Mouse (Mus musculus): ENCODE data around the gene Tnni2. TPM values are rescaled to one million over a fixed set of nuclear protein-coding genes. Genes with fewer than 3 reads are reported as not detected.

Tnni2 gene
- polyA plus RNA-seq, 1 experiment from 2014 or later, result 2.4 TPM

DNA sequence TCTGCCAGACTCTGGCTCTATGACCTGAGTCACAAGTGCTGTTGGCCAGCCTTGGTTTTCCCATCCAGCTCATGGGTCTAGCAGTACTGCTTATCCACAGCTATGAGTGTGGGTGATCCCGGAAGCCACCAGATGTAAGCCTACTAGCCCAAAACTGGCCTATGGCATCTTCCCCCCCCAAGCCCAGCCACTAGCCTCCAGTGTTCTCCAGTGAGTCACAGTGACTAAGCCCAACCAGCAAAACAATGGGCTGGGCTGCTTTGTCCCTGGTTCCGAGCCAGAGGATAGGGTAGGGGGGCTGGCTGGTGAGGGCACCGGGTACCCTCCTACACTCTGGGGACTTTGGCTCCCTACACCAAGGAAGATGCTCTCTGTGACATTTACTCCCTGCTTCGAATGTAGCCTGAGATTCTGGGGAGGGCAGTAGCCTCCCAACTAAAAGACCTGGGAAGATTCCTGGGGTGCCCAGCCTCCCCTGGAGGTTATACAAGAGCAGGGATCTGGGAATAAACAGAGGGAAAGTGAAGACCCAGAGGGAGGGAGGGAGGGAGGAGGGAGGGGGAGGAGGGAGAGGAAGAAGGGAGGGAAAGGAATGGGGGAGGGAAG, 29.3 kb downstream of the Tnni2 start:
- H3K9ac ChIP-seq (ENCODE audit: low read depth, low read length), result no peak overlapping the region

DNA sequence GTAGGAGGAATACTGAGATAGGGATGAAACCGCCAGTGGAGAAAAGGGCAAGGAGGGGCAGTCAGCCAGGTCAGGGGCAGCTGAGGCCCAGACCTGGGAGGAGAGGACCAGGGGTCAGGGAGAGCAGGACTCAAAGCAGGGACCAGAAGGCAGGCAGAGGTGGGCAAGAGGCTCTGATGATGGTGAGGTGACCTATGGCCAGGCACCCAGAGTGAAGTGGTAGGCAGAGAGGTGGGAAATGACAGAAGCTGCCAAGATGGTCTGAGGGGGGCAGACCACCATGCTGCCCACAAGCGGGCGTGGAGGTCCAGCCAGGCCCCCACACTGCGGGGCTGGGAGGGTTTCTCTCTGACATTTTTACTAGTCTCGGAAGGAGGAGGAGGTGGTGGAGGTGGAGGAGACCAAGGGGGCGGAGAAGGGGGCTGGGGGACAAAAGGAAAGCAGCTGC, 29.8 kb downstream of the Tnni2 start:
- H3K36me3 ChIP-seq (ENCODE audit: control insufficient read depth, insufficient read depth), result no peaks in the 10 kb centered on the region
- peak overlapping the region; percentile 73 for H3K27ac ChIP-seq (ENCODE audit: low read depth, low read length)
- no peaks in the 10 kb centered on the region for H3K27me3 ChIP-seq (replicated peaks; ENCODE audit: control insufficient read depth, insufficient read depth, low read length)
- no peak for ATAC-seq
- no peaks in the 10 kb centered on the region for H3K4me1 ChIP-seq (replicated peaks; ENCODE audit: control insufficient read depth, insufficient read depth, low read length)
- no peak overlapping the region for H3K9ac ChIP-seq (ENCODE audit: low read depth, low read length)
- no peak for TF ChIP-seq CTCF (IDR thresholded peaks at IDR 0.05; ENCODE audit: low read depth)
- H3K4me2 ChIP-seq (replicated peaks; ENCODE audit: low read depth), result peak overlapping the region; percentile 43
- H3K4me3 ChIP-seq (ENCODE audit: low read depth, low read length), result no peak overlapping the region
- WGBS, result 58% methylated on average over 6 of the region's 6 CpGs
- H3K9me3 ChIP-seq (ENCODE audit: control insufficient read depth), result no peaks in the 10 kb centered on the region

More for the DNA sequence above, 29.3 kb downstream of the Tnni2 start:
- H3K27ac ChIP-seq (ENCODE audit: low read depth, low read length), result peak overlapping the region; percentile 73
- TF ChIP-seq CTCF (IDR thresholded peaks at IDR 0.05; ENCODE audit: low read depth), result no peak
- WGBS, result 22% methylated on average over 4 of the region's 4 CpGs
- H3K4me3 ChIP-seq (ENCODE audit: low read depth, low read length), result no peak overlapping the region
- peak; percentile 36; the same call in 1 of the 2 replicates for ATAC-seq
- H3K27me3 ChIP-seq (replicated peaks; ENCODE audit: control insufficient read depth, insufficient read depth, low read length), result no peaks in the 10 kb centered on the region
- H3K4me2 ChIP-seq (replicated peaks; ENCODE audit: low read depth), result peak overlapping the region; percentile 43; the same call in 1 of the 2 replicates
- H3K9me3 ChIP-seq (ENCODE audit: control insufficient read depth), result no peaks in the 10 kb centered on the region
- H3K4me1 ChIP-seq (replicated peaks; ENCODE audit: control insufficient read depth, insufficient read depth, low read length), result no peaks in the 10 kb centered on the region
- no peaks in the 10 kb centered on the region for H3K36me3 ChIP-seq (ENCODE audit: control insufficient read depth, insufficient read depth)

DNA sequence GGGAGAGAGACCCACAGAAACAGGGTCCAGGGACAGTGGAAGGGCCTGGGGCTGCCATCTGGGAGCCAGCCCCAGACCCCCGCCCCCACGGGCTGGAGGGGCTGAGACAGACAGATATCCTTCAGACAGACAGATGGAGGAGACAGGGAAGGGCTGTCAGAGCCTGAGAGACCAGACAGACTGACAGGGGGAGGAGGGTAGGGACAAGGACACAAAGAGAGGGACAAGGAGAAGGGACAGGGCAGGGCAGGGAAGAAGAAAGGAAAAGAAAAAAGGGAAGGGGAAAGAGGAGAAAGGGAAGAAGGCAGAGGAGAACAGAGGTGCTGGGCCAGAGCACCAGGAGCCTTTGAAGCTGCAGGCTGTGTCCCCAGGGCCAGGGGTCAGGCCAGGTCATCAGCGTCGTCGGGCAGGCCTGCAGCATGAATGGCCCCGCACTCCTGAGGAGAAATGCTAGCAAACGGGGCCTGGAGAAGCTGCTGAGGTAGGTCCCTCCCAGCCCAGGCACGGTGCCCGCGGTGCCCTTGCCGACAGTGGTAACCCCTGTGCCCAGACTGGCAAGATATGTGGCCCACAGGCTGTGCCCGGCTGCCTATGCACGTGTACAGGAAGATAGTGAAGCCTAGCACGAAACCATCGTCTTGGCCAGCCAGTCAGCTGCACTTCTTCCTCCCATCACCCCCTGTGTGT, 30.4 kb downstream of the Tnni2 start:
- H3K4me1 ChIP-seq (replicated peaks; ENCODE audit: control insufficient read depth, insufficient read depth, low read length), result no peaks in the 10 kb centered on the region
- no peak for ATAC-seq
- H3K27me3 ChIP-seq (replicated peaks; ENCODE audit: control insufficient read depth, insufficient read depth, low read length), result no peaks in the 10 kb centered on the region
- no peaks in the 10 kb centered on the region for H3K9me3 ChIP-seq (ENCODE audit: control insufficient read depth)
- TF ChIP-seq CTCF (IDR thresholded peaks at IDR 0.05; ENCODE audit: low read depth), result no peak
- H3K27ac ChIP-seq (ENCODE audit: low read depth, low read length), result peak overlapping the region; percentile 73
- peak overlapping the region; percentile 43 for H3K4me2 ChIP-seq (replicated peaks; ENCODE audit: low read depth)
- no peaks in the 10 kb centered on the region for H3K36me3 ChIP-seq (ENCODE audit: control insufficient read depth, insufficient read depth)
- H3K4me3 ChIP-seq (ENCODE audit: low read depth, low read length), result peak overlapping the region; percentile 11; the same call in 1 of the 2 replicates
- 56% methylated on average over 15 of the region's 15 CpGs for WGBS
- 0 out of 2 replicates have a peak overlapping the region, but pooled peaks have one; percentile 17 for H3K9ac ChIP-seq (ENCODE audit: low read depth, low read length)

DNA sequence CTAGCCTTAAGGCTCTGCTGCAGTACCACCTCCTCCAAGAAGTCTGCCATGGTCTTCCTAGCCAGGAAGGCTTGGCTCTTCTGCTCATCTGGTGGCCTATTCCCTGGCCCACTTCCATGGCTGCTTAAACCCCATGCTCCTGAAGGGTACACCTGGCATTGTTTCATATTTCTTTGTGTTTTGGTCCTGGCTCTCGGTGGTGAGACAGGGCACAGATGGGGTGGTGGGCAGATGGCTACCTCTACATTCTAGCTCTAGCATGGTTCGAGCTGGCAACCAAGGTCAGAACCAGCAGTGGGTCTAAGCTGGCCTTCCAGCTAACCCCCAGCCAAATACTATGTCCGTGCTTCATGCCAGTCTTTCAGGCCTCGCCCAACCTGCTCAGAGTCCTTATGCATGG, 31.3 kb downstream of the Tnni2 start:
- Histone ChIP-seq H3K4me3 (ENCODE audit: low read depth, low read length) (0 out of 2 replicates have a peak overlapping the region, but pooled peaks have one; percentile 8), H3K4me1 (replicated peaks; ENCODE audit: control insufficient read depth, insufficient read depth, low read length) (no peaks in the 10 kb centered on the region)

DNA sequence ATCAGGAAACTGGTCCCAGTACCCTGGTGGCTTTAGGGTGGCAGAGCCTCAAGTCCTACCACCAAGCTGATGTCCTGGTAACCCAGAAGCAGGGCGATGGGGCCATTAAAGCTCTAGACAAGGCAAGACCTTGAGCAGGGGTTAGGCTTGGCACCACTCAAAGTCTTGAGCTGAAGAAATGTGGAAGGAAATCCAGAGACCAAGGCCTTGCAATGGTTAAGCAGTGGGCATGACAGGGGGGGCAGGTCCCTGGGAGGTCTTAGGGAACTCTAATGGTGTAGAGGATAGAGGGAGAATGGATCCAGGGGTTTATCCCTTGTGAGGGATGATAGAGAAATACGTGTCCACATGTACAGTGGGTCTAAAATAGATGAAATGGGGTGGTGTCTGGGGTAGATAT, 31.9 kb downstream of the Tnni2 start:
- no peak for TF ChIP-seq CTCF (IDR thresholded peaks at IDR 0.05; ENCODE audit: low read depth)
- Histone ChIP-seq H3K9me3 (ENCODE audit: control insufficient read depth) (no peaks in the 10 kb centered on the region), H3K9ac (ENCODE audit: low read depth, low read length) (no peak overlapping the region), H3K4me1 (replicated peaks; ENCODE audit: control insufficient read depth, insufficient read depth, low read length) (no peaks in the 10 kb centered on the region), H3K27ac (ENCODE audit: low read depth, low read length) (peak overlapping the region; percentile 5; the same call in 1 of the 2 replicates), H3K4me3 (ENCODE audit: low read depth, low read length) (0 out of 2 replicates have a peak overlapping the region, but pooled peaks have one; percentile 8), H3K36me3 (ENCODE audit: control insufficient read depth, insufficient read depth) (no peaks in the 10 kb centered on the region), H3K27me3 (replicated peaks; ENCODE audit: control insufficient read depth, insufficient read depth, low read length) (no peaks in the 10 kb centered on the region), H3K4me2 (replicated peaks; ENCODE audit: low read depth) (0 out of 2 replicates have a peak overlapping the region, but pooled peaks have one; percentile 2)
- WGBS, result 77% methylated on average over 2 of the region's 2 CpGs
- ATAC-seq, result no peak

More for the DNA sequence above, 31.3 kb downstream of the Tnni2 start:
- peak overlapping the region; percentile 5; the same call in 1 of the 2 replicates for H3K27ac ChIP-seq (ENCODE audit: low read depth, low read length)
- no peaks in the 10 kb centered on the region for H3K9me3 ChIP-seq (ENCODE audit: control insufficient read depth)
- ATAC-seq, result no peak
- H3K4me2 ChIP-seq (replicated peaks; ENCODE audit: low read depth), result peak overlapping the region; percentile 43; the same call in 1 of the 2 replicates
- TF ChIP-seq CTCF (IDR thresholded peaks at IDR 0.05; ENCODE audit: low read depth), result no peak
- H3K27me3 ChIP-seq (replicated peaks; ENCODE audit: control insufficient read depth, insufficient read depth, low read length), result no peaks in the 10 kb centered on the region
- H3K9ac ChIP-seq (ENCODE audit: low read depth, low read length), result peak overlapping the region; percentile 22; the same call in 1 of the 2 replicates
- 88% methylated on average over 4 of the region's 4 CpGs for WGBS
- no peaks in the 10 kb centered on the region for H3K36me3 ChIP-seq (ENCODE audit: control insufficient read depth, insufficient read depth)

DNA sequence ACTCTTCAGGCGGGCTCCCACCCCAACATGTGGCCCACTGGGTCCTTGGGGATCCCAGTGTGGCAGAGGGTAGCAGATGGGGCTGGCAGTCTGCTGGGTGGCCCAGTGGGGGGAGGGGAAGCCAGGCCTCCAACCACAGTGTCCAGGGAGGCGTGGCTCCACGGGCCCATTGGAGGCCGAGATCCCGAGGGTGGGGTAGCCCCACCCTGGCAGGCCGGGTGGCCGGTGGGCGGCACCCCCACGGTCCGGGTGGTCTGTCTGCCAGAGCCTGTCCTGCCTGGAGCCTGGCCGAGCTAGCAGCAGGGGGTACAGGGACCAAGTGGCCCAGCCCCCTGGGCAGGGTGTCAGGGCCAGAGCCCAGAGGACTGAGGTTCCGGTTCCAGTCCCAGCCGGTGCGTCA, 33.2 kb downstream of the Tnni2 start:
- no peak for TF ChIP-seq CTCF (IDR thresholded peaks at IDR 0.05; ENCODE audit: low read depth)
- ATAC-seq, result peak; percentile 58
- no peaks in the 10 kb centered on the region for H3K4me1 ChIP-seq (replicated peaks; ENCODE audit: control insufficient read depth, insufficient read depth, low read length)

More for the DNA sequence above, 33.2 kb downstream of the Tnni2 start:
- WGBS, result 61% methylated on average over 13 of the region's 14 CpGs
- H3K27me3 ChIP-seq (replicated peaks; ENCODE audit: control insufficient read depth, insufficient read depth, low read length), result no peaks in the 10 kb centered on the region
- peak overlapping the region; percentile 55 for H3K4me2 ChIP-seq (replicated peaks; ENCODE audit: low read depth)
- H3K4me3 ChIP-seq (ENCODE audit: low read depth, low read length), result peak overlapping the region; percentile 32
- H3K27ac ChIP-seq (ENCODE audit: low read depth, low read length), result peak overlapping the region; percentile 78; the same call in 1 of the 2 replicates
- peak overlapping the region; percentile 54 for H3K9ac ChIP-seq (ENCODE audit: low read depth, low read length)
- H3K36me3 ChIP-seq (ENCODE audit: control insufficient read depth, insufficient read depth), result no peaks in the 10 kb centered on the region
- H3K9me3 ChIP-seq (ENCODE audit: control insufficient read depth), result no peaks in the 10 kb centered on the region
